Mouse (Mus musculus) liver, embryonic 11.5 days (tissue): ENCODE measurements around the gene Gm10985. TPM values are rescaled to one million over a fixed set of nuclear protein-coding genes. Genes with fewer than 3 reads are reported as not detected.

Experiments
- ATAC-seq: fragments of 200-750 bp; cut with Nextera tagmentation; replicated peaks from 2 replicates; pipeline ENCODE4 v1.8.0; 2017; ENCODE audit warnings: moderate number of reproducible peaks, mild to moderate bottlenecking, moderate TSS enrichment, moderate library complexity; ENCODE audit not compliant: low FRiP score
- DNase-seq: peaks from one replicate; pipeline ENCODE4 v3.0.0-alpha.2; 2017; ENCODE audit warnings: low spot score
- H3K27ac ChIP-seq: fragments of 300-500 bp; sonication (generic); 2 replicates; pipeline ENCODE4 v1.5.1; 2014; ENCODE audit warnings: mild to moderate bottlenecking, low read depth, low read length, control low read depth
- H3K27me3 ChIP-seq: fragments of 300-500 bp; sonication (generic); replicated peaks from 2 replicates; pipeline ENCODE4 v1.6.1; 2014; ENCODE audit warnings: low read length, mixed read lengths; ENCODE audit not compliant: control insufficient read depth, insufficient read depth
- H3K36me3 ChIP-seq: fragments of 300-500 bp; sonication (generic); 2 replicates; pipeline ENCODE4 v1.6.1; 2014; ENCODE audit warnings: mild to moderate bottlenecking, low read length, moderate library complexity, mixed read lengths; ENCODE audit not compliant: control insufficient read depth, insufficient read depth
- H3K4me1 ChIP-seq: fragments of 300-500 bp; sonication (generic); replicated peaks from 2 replicates; pipeline ENCODE4 v1.6.1; 2014; ENCODE audit warnings: low read length, mixed read lengths; ENCODE audit not compliant: control insufficient read depth, insufficient read depth
- H3K4me2 ChIP-seq: fragments of 300-500 bp; sonication (generic); 2 replicates; pipeline ENCODE4 v1.6.1; 2014; ENCODE audit warnings: mild to moderate bottlenecking, control low read depth, moderate library complexity
- H3K4me3 ChIP-seq: fragments of 300-500 bp; sonication (generic); 2 replicates; pipeline ENCODE4 v1.5.1; 2014; ENCODE audit warnings: low read depth, low read length, control low read depth
- H3K9ac ChIP-seq: fragments of 300-500 bp; sonication (generic); 2 replicates; pipeline ENCODE4 v1.6.1; 2014; ENCODE audit warnings: low read depth, low read length, control low read depth
- H3K9me3 ChIP-seq: fragments of 300-500 bp; sonication (generic); 2 replicates; pipeline ENCODE4 v1.6.1; 2016; ENCODE audit warnings: low read length, inconsistent platforms, mixed read lengths; ENCODE audit not compliant: control insufficient read depth
- WGBS: fragments of 180-500 bp; shearing (Covaris S2); extraction: QIAGEN DNeasy Blood & Tissue Kit; methylation state at CpG from one replicate; pipeline ENCODE4 v1.1.7; 2014; 5-methylcytosine and 5-hydroxymethylcytosine counted together
- polyA plus RNA-seq: library from polyadenylated mRNA; unstranded; fragments of >200 nt; fragmentation: Nextera tagmentation; extraction: Ambion mirVana; gene quantifications from 2 replicates; pipeline ENCODE4 v1.2.1, GENCODE M21; 2014

The Gm10985 gene
- polyA plus RNA-seq, 1 experiment from 2014 or later = not detected

DNA sequence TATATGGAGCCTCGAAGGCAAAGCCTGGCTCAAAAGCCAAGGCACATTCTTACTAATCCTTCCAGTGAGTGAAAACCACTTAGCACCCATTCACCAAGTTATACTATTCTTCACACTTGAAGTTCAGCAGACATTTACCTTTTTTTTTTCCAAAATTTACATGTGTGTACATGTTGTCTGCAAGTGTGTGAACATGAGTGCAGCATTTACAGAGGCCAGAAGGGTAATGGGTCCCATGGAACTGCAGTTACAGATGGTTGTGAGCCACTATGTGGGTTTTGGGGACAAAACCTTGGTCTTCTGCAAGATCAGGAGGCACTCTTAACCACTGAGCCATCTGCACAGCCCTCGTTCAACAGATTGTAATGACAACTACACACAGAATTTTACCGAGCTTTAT, 9.9 kb downstream of the Gm10985 start:
- H3K36me3 ChIP-seq = peaks cover 12% of the 10 kb centered on the region
- ATAC-seq (no peak), DNase-seq (no peak)
- H3K9ac ChIP-seq = no peak overlapping the region
- WGBS = 86% methylated on average over 3 of the region's 3 CpGs
- no peak overlapping the region for H3K4me3 ChIP-seq
- no peak overlapping the region for H3K27ac ChIP-seq
- H3K4me2 ChIP-seq = no peak overlapping the region
- no peaks in the 10 kb centered on the region for H3K4me1 ChIP-seq
- H3K27me3 ChIP-seq = no peaks in the 10 kb centered on the region
- no peaks in the 10 kb centered on the region for H3K9me3 ChIP-seq

DNA sequence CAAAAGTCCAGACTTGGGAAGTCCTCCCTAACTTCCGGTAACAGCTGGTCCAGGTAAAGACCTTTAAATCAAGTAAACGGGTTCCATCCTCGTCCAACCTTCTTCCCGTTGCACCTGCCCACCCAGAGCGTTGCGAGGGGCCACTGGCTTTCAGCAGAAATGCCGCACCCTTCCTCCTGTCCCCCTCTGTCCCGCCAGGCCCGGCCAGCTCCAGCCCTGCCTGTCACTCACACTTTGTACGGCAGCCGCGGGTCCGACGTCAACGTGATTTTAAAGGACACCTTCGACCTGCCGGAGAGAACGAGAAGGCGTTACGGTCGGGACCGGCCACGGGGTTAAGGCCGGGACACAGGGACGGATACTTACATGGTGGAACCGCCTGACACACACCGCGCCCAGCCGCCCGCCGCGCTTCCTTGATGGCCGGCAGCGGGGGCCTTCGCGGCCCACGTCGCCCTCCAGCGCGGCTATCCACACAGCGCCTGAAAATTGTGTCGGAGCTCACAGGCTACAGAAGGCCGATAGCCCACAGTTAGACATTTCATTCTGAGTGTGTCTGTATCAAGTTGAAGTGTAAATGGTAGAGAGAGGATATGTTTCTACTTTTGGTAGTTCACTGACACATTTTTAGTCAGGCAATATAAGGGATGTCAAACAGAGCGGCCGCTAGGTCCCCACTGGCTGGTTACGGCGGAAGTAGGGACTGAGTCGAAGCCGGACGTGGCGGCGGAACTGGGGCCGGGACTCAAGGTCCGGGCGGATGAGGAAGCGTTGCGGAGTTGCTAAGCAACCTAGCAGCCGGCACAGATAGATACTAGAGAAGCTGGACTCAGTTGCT, 18.7 kb downstream of the Gm10985 start, which contains the start of gene Ufm1:
Gene Ufm1, minus strand, starts transcription at position 448 of the 838 bp plus-strand sequence.
- peak within 1 kb of the TSS; percentile 80 for H3K4me3 ChIP-seq
- under 1% methylated on average over 58 of the region's 58 CpGs for WGBS
- H3K27me3 ChIP-seq = no peaks in the 10 kb centered on the region
- H3K4me2 ChIP-seq = peak within 1 kb of the TSS; percentile 89
- H3K36me3 ChIP-seq = peaks cover 15% of the 10 kb centered on the region
- DNase-seq (peak; percentile 85), ATAC-seq (peak; percentile 99)
- H3K4me1 ChIP-seq = no peaks in the 10 kb centered on the region
- peak within 1 kb of the TSS; percentile 79 for H3K9ac ChIP-seq
- no peaks in the 10 kb centered on the region for H3K9me3 ChIP-seq
- H3K27ac ChIP-seq = no peak within 1 kb of the TSS

DNA sequence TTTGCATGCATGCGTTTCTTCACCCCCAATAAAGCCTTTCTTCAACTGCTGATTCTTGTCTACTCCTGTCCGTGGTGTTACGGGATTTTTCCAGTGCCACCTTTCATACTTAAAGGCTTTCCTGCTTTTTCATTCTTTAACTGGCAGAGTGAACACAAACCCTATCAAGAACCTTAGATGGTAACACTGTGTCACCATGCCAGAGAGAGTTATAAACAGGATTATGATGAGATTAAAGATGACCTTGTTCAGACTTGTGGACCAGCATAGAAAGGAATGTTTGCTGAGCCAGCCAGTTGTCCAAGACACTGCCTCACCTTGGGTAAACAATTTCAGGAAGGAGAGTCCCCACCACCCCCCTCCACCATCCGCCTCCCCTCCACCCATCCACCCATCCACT, 23.3 kb downstream of the Gm10985 start:
- Histone ChIP-seq H3K4me2 (no peak overlapping the region), H3K4me3 (no peak overlapping the region), H3K27me3 (no peaks in the 10 kb centered on the region), H3K36me3 (no peaks in the 10 kb centered on the region), H3K9ac (no peak overlapping the region), H3K4me1 (no peaks in the 10 kb centered on the region), H3K9me3 (no peaks in the 10 kb centered on the region), H3K27ac (no peak overlapping the region)
- 89% methylated on average over 4 of the region's 4 CpGs for WGBS
- DNase-seq (no peak), ATAC-seq (no peak)

DNA sequence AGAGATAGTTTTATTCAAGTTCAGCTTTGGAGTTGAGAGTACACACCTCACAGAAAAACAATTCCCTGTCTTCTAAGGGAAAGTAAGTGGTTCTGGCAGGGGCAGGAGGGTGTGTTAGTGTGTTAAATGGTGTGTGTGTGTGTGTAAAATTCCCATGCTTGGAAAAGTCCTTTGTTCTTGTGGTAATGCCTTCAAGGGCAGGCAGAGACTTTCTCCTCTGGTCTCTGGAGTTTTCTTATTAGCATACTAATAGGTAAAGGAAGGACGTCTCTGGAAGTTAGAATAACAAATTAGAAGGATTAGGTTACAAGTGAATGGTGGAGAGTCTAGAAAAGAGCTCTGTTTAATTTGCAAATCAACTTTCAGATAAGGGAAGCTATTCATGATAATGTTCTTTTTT, 24.4 kb downstream of the Gm10985 start:
- H3K36me3 ChIP-seq = no peaks in the 10 kb centered on the region
- no peak for DNase-seq
- WGBS = 31% methylated on average over 1 of the region's 1 CpGs
- no peaks in the 10 kb centered on the region for H3K27me3 ChIP-seq
- H3K9ac ChIP-seq = no peak overlapping the region
- no peak overlapping the region for H3K4me2 ChIP-seq
- ATAC-seq = no peak
- H3K9me3 ChIP-seq = no peaks in the 10 kb centered on the region
- H3K4me1 ChIP-seq = no peaks in the 10 kb centered on the region
- no peak overlapping the region for H3K4me3 ChIP-seq
- no peak overlapping the region for H3K27ac ChIP-seq

- Histone ChIP-seq H3K4me2 (no peak overlapping the region), H3K9ac (no peak overlapping the region), H3K4me1 (no peaks in the 10 kb centered on the region), H3K9me3 (no peaks in the 10 kb centered on the region), H3K4me3 (no peak overlapping the region), H3K27ac (no peak overlapping the region), H3K27me3 (no peaks in the 10 kb centered on the region), H3K36me3 (no peaks in the 10 kb centered on the region)
- ATAC-seq (no peak), DNase-seq (no peak)
- WGBS = 72% methylated on average over 6 of the region's 6 CpGs
Measured at GRCm38 (mm10) chr3:53870482-53870881, 25.6 kb downstream of the Gm10985 start.

GRCm38 (mm10) chr3:53871596-53871995, 26.7 kb downstream of the Gm10985 start:
- Histone ChIP-seq H3K9ac (no peak overlapping the region), H3K4me3 (no peak overlapping the region), H3K27ac (no peak overlapping the region), H3K36me3 (no peaks in the 10 kb centered on the region), H3K27me3 (no peaks in the 10 kb centered on the region), H3K4me2 (no peak overlapping the region), H3K4me1 (no peaks in the 10 kb centered on the region), H3K9me3 (no peaks in the 10 kb centered on the region)
- WGBS = 73% methylated on average over 1 of the region's 1 CpGs
- no peak for ATAC-seq
- no peak for DNase-seq

GRCm38 (mm10) chr3:53890619-53891540, 46.0 kb downstream of the Gm10985 start:
- no peak overlapping the region for H3K4me3 ChIP-seq
- H3K4me1 ChIP-seq = no peaks in the 10 kb centered on the region
- 81% methylated on average over 12 of the region's 12 CpGs for WGBS
- no peak overlapping the region for H3K9ac ChIP-seq
- no peak overlapping the region for H3K4me2 ChIP-seq
- no peaks in the 10 kb centered on the region for H3K27me3 ChIP-seq
- ATAC-seq (no peak), DNase-seq (no peak)
- H3K36me3 ChIP-seq = no peaks in the 10 kb centered on the region
- no peak overlapping the region for H3K27ac ChIP-seq
- H3K9me3 ChIP-seq = no peaks in the 10 kb centered on the region
